Mouse (Mus musculus): Measurements from ENCODE around the gene Rpl11. TPM values are rescaled to one million over a fixed set of nuclear protein-coding genes. Genes with fewer than 3 reads are reported as not detected.
A peak's percentile ranks its signal among the peaks of the same experiment; 100 is the strongest.
"Not testable (repeated sequence)": the region's sequence is repeated elsewhere in the genome, so short reads cannot be mapped to it uniquely, and the experiment has no call there.

Gene Rpl11
- polyA plus RNA-seq, 1 experiment from 2014 or later = 281 TPM

DNA sequence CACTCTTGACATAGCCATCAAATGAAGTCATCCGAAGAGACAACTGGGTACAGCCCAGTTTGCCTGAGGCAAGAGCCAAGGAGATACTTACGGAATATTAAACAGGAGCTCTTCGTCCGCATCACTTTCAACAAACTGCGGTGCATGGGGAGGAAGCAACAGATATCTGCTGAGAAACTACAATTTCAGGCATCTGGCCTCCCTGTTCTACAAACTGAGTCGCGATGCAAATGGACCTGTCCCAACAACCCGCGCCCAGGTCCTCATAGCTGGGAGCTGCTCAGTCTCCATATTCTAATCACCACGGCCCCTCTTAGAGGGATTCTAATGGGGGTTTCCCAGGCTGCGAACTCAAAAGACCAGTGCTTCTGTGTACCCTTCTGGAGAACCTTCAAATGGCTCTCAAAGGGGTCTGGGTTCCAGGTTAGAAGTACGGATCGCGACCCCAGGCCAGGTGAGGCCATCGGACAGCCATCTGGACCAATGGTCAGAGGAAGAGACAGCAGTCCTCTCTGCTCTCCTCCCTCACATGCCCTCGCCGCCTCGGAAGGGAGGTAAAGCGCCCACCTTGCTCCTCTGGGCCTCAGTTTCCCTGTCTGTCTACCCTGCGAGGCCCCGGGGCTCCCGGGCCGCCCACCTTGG lies 66.8 kb downstream of the Rpl11 start:
- Histone ChIP-seq H3K27me3 (replicated peaks) (no peaks in the 10 kb centered on the region), H3K27ac (replicated peaks) (peak overlapping the region; percentile 93), H3K9ac (replicated peaks) (peak overlapping the region; percentile 89), H3K36me3 (peaks cover 25% of the 10 kb centered on the region), H3K4me1 (peaks cover 26% of the 10 kb centered on the region), H3K9me3 (replicated peaks) (no peaks in the 10 kb centered on the region), H3K4me3 (replicated peaks) (peak overlapping the region; percentile 95), H3K4me2 (peak overlapping the region; percentile 88)
- 5% methylated on average over 22 of the region's 23 CpGs for WGBS
- peak; percentile 4; the same call in 1 of the 2 replicates for ATAC-seq (ENCODE audit: low FRiP score)

DNA sequence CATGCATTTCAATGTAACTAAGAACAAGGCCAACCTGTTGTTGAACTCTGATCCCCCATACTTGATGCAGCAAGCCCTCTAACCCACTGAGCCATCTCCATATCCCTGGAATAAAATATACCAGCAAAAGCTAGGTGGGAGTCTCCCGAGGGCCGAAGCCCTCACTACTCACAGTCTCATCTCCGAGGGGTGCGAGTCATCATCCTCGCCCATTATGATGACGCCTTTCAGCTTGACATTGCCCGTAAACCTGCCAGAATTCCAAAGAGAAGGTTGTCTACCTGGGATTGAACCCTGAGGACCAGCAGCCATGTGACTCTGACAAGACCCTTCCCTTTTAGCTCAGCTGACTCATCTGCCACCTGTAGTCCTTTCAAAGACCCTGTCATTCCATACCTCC lies 67.5 kb downstream of the Rpl11 start:
- H3K4me3 ChIP-seq (replicated peaks) = peak overlapping the region; percentile 95
- 93% methylated on average over 7 of the region's 7 CpGs for WGBS
- no peaks in the 10 kb centered on the region for H3K27me3 ChIP-seq (replicated peaks)
- H3K4me2 ChIP-seq = peak overlapping the region; percentile 88
- no peak overlapping the region for H3K27ac ChIP-seq (replicated peaks)
- H3K36me3 ChIP-seq = peaks cover 25% of the 10 kb centered on the region
- no peaks in the 10 kb centered on the region for H3K9me3 ChIP-seq (replicated peaks)
- H3K9ac ChIP-seq (replicated peaks) = peak overlapping the region; percentile 89; the same call in 1 of the 2 replicates
- no peak for ATAC-seq (ENCODE audit: low FRiP score)
- H3K4me1 ChIP-seq = peaks cover 26% of the 10 kb centered on the region

DNA sequence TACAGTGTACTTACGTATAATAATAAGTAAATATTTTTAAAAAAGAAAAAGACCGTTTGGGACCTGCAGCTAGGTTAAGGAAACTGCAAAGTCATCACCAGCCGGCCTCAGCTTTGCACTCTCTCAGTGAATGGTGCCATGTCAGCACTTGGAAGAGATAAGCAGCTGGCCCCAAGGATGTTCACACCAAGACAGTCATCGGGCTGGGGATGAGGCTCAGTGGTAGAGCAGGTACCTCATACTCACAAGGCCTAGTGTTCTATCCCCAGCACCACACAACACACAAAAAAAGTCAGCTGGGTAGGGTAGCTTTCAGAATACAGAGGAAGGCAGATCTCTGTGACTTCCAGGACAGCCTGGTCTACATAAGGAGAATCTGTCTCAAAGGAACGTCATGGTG lies 68.0 kb downstream of the Rpl11 start:
- Histone ChIP-seq H3K4me2 (peak overlapping the region; percentile 88; the same call in 1 of the 2 replicates), H3K9ac (replicated peaks) (no peak overlapping the region), H3K36me3 (peaks cover 25% of the 10 kb centered on the region), H3K27ac (replicated peaks) (no peak overlapping the region), H3K4me3 (replicated peaks) (no peak overlapping the region), H3K4me1 (peaks cover 26% of the 10 kb centered on the region), H3K27me3 (replicated peaks) (no peaks in the 10 kb centered on the region), H3K9me3 (replicated peaks) (no peaks in the 10 kb centered on the region)
- ATAC-seq (ENCODE audit: low FRiP score) = no peak
- 94% methylated on average over 5 of the region's 5 CpGs for WGBS

DNA sequence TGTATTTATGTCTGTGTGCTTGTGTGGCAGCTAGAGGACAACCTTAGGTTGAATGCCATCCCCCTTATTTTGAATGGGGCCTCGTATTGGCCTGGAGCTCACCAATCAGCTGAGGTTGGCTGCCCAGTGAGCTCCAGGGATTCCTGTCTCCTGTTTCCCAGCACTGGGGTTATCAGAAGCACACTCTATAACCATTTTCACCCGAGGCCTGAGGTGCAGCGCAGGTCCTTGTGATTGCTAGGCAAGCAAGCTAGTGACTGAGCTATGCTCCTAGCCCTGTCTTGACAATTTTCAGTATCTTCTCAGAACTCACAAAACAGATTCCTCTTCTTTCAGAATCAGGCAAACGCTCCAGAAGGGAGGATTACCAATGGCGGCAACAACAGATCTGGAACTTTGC lies 68.7 kb downstream of the Rpl11 start:
- Histone ChIP-seq H3K4me3 (replicated peaks) (no peak overlapping the region), H3K9me3 (replicated peaks) (no peaks in the 10 kb centered on the region), H3K27me3 (replicated peaks) (no peaks in the 10 kb centered on the region), H3K27ac (replicated peaks) (no peak overlapping the region), H3K4me1 (peaks cover 26% of the 10 kb centered on the region), H3K4me2 (no peak overlapping the region), H3K36me3 (peaks cover 25% of the 10 kb centered on the region), H3K9ac (replicated peaks) (no peak overlapping the region)
- 88% methylated on average over 5 of the region's 5 CpGs for WGBS
- ATAC-seq (ENCODE audit: low FRiP score) = no peak

DNA sequence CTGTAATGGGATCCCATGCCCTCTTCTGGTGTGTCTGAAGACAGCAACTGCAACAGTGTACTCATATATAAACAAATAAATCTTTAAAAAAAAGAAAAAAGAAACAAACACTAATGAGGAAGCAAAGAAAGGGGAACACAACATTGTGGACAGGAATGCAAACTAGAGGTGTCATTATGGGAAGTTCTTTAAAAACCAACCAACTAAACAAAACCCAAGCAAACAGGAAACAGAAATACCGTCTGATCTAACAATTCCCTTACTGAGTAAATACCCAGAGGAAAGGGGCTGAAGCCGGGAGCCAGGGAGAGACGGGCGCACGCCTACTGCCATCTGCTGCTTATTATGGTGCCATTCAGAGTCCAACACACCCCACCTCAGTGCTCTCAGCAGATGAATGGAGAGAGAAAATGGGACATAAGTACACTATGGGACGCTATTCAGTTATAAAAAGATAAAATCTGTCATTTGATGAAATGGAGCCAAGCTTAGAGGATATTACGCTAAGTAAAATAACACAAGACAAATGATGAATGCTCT lies 71.6 kb downstream of the Rpl11 start:
- no peaks in the 10 kb centered on the region for H3K27me3 ChIP-seq (replicated peaks)
- H3K27ac ChIP-seq (replicated peaks) = no peak overlapping the region
- WGBS = 80% methylated on average over 7 of the region's 7 CpGs
- H3K36me3 ChIP-seq = peaks cover 42% of the 10 kb centered on the region
- peaks cover 19% of the 10 kb centered on the region for H3K4me1 ChIP-seq
- ATAC-seq (ENCODE audit: low FRiP score) = no peak
- no peaks in the 10 kb centered on the region for H3K9me3 ChIP-seq (replicated peaks)
- H3K4me3 ChIP-seq (replicated peaks) = no peak overlapping the region
- no peak overlapping the region for H3K9ac ChIP-seq (replicated peaks)
- no peak overlapping the region for H3K4me2 ChIP-seq

DNA sequence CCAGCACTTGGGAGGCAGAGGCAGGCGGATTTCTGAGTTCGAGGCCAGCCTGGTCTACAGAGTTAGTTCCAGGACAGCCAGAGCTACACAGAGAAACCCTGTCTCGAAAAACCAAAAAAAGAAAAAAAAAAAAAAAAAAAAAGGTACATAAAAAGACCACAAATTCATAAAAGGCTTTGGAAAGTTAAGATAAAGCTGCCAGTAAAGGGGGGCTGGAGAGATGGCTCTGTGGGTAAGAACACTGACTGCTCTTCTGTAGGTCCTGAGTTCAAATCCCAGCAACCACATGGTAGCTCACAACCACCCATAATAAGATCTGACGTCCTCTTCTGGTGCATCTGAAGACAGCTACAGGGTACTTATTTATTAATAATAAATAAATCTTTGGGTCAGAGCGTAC lies 73.0 kb downstream of the Rpl11 start:
- not testable (repeated sequence) for H3K9ac ChIP-seq (replicated peaks); ATAC-seq (ENCODE audit: low FRiP score)

More for the DNA sequence above, 73.0 kb downstream of the Rpl11 start:
- H3K4me3 ChIP-seq (replicated peaks); H3K4me1 ChIP-seq; H3K27me3 ChIP-seq (replicated peaks); H3K27ac ChIP-seq (replicated peaks); H3K9me3 ChIP-seq (replicated peaks); H3K4me2 ChIP-seq: not testable (repeated sequence)
- peaks cover 54% of the 10 kb centered on the region for H3K36me3 ChIP-seq
- 94% methylated on average over 5 of the region's 5 CpGs for WGBS

Other genes starting within 250 kb of the Rpl11 start
- gene Srsf10, start 197.7 kb downstream of the Rpl11 start, polyA plus RNA-seq (2015; fragmentation: Nextera tagmentation; extraction: Ambion mirVana) = 157 and 178 TPM in 2 replicates
- gene Pnrc2, start 179.6 kb downstream of the Rpl11 start, polyA plus RNA-seq (2015; fragmentation: Nextera tagmentation; extraction: Ambion mirVana) = 82.1 and 114 TPM in 2 replicates
- gene Cnr2, start 158.0 kb downstream of the Rpl11 start, polyA plus RNA-seq (2015; fragmentation: Nextera tagmentation; extraction: Ambion mirVana) = 0.10 and 0.50 TPM in 2 replicates
- 68.6 and 71.5 TPM in 2 replicates for gene Fuca1, start 132.7 kb downstream of the Rpl11 start, polyA plus RNA-seq (2015; fragmentation: Nextera tagmentation; extraction: Ambion mirVana)
- gene Hmgcl, start 107.0 kb downstream of the Rpl11 start, polyA plus RNA-seq (2015; fragmentation: Nextera tagmentation; extraction: Ambion mirVana) = 68.2 and 68.9 TPM in 2 replicates
- 47.7 and 53.5 TPM in 2 replicates for gene Gale, start 89.7 kb downstream of the Rpl11 start, polyA plus RNA-seq (2015; fragmentation: Nextera tagmentation; extraction: Ambion mirVana)
- 200 and 211 TPM in 2 replicates for gene Lypla2, start 80.8 kb downstream of the Rpl11 start, polyA plus RNA-seq (2015; fragmentation: Nextera tagmentation; extraction: Ambion mirVana)
- gene Pithd1, start 66.2 kb downstream of the Rpl11 start, polyA plus RNA-seq (2015; fragmentation: Nextera tagmentation; extraction: Ambion mirVana) = 71.9 and 94.0 TPM in 2 replicates
- gene Eloa, start 31.7 kb downstream of the Rpl11 start, polyA plus RNA-seq (2015; fragmentation: Nextera tagmentation; extraction: Ambion mirVana) = 23.3 and 28.7 TPM in 2 replicates
- 227 TPM in 2 replicates for gene Id3, start 90.1 kb upstream of the Rpl11 start, polyA plus RNA-seq (2015; fragmentation: Nextera tagmentation; extraction: Ambion mirVana)
- 2.1 and 4.4 TPM in 2 replicates for gene E2f2, start 119.0 kb upstream of the Rpl11 start, polyA plus RNA-seq (2015; fragmentation: Nextera tagmentation; extraction: Ambion mirVana)
- 6.6 and 6.7 TPM in 2 replicates for gene Asap3, start 152.9 kb upstream of the Rpl11 start, polyA plus RNA-seq (2015; fragmentation: Nextera tagmentation; extraction: Ambion mirVana)
- 2.2 and 2.5 TPM in 2 replicates for gene Tcea3, start 194.3 kb upstream of the Rpl11 start, polyA plus RNA-seq (2015; fragmentation: Nextera tagmentation; extraction: Ambion mirVana)
- gene Zfp46, start 231.3 kb upstream of the Rpl11 start, polyA plus RNA-seq (2015; fragmentation: Nextera tagmentation; extraction: Ambion mirVana) = 34.7 and 37.5 TPM in 2 replicates